Mouse (Mus musculus) lung, postnatal 14 days (tissue): ENCODE results near the gene Terb2.
A peak's percentile ranks its signal among the peaks of the same experiment; 100 is the strongest.

ENCODE experiments used
- DNase-seq: peaks from one replicate; pipeline ENCODE4 v3.0.0; 2021

Gene Terb2

GRCm38 (mm10) chr2:122186106-122186505 lies at the start of gene Terb2, which contains the start of gene Patl2:
Terb2 (plus strand) TSS chr2:122186272.
Patl2 (minus strand) TSS chr2:122186189.
- no peak for DNase-seq

- DNase-seq, result no peak
These were observed 48.1 kb upstream of the Terb2 start for GRCm38 (mm10) chr2:122137839-122138465.

- DNase-seq, result no peak
These were observed 45.3 kb upstream of the Terb2 start for GRCm38 (mm10) chr2:122140815-122141214.

- DNase-seq, result no peak
These were observed 44.6 kb upstream of the Terb2 start for GRCm38 (mm10) chr2:122141332-122141967.

GRCm38 (mm10) chr2:122143111-122143510 lies 43.0 kb upstream of the Terb2 start:
- DNase-seq, result no peak

GRCm38 (mm10) chr2:122145756-122146155 lies 40.3 kb upstream of the Terb2 start:
- DNase-seq, result no peak

- no peak for DNase-seq
These were observed 39.4 kb upstream of the Terb2 start for GRCm38 (mm10) chr2:122146687-122147086.

GRCm38 (mm10) chr2:122147508-122148241 lies 38.4 kb upstream of the Terb2 start, which contains the start of gene B2m:
B2m (plus strand) TSS chr2:122147686.
- peak; percentile 97 for DNase-seq

- peak; percentile 85 for DNase-seq
These were observed 37.7 kb upstream of the Terb2 start for GRCm38 (mm10) chr2:122148242-122148917.

- no peak for DNase-seq
These were observed 36.8 kb upstream of the Terb2 start for GRCm38 (mm10) chr2:122149316-122149715.

GRCm38 (mm10) chr2:122149716-122150115 lies 36.4 kb upstream of the Terb2 start:
- DNase-seq, result no peak

- no peak for DNase-seq
These were observed 34.9 kb upstream of the Terb2 start for GRCm38 (mm10) chr2:122151221-122151620.

GRCm38 (mm10) chr2:122152850-122153249 lies 33.2 kb upstream of the Terb2 start:
- no peak for DNase-seq

- no peak for DNase-seq
These were observed 32.2 kb upstream of the Terb2 start for GRCm38 (mm10) chr2:122153681-122154365.

GRCm38 (mm10) chr2:122154479-122154878 lies 31.6 kb upstream of the Terb2 start:
- DNase-seq, result no peak

GRCm38 (mm10) chr2:122155292-122155691 lies 30.8 kb upstream of the Terb2 start:
- no peak for DNase-seq

GRCm38 (mm10) chr2:122156051-122156700 lies 29.9 kb upstream of the Terb2 start:
- no peak for DNase-seq

GRCm38 (mm10) chr2:122157561-122157960 lies 28.5 kb upstream of the Terb2 start:
- no peak for DNase-seq

- DNase-seq, result no peak
These were observed 27.7 kb upstream of the Terb2 start for GRCm38 (mm10) chr2:122158362-122158802.

- DNase-seq, result no peak
These were observed 26.4 kb upstream of the Terb2 start for GRCm38 (mm10) chr2:122159667-122160066.

GRCm38 (mm10) chr2:122160680-122161079 lies 25.4 kb upstream of the Terb2 start, which contains the start of gene Trim69:
Trim69 (plus strand) TSS chr2:122160700.
- DNase-seq, result peak; percentile 92

- DNase-seq, result no peak
These were observed 24.5 kb upstream of the Terb2 start for GRCm38 (mm10) chr2:122161542-122161941.
